Mouse (Mus musculus) kidney, postnatal 36 days (tissue): ENCODE measurements around the gene Klhdc10.
"Not testable (repeated sequence)": the region's sequence is repeated elsewhere in the genome, so short reads cannot be mapped to it uniquely, and the experiment has no call there.

Source experiments
- DNase-seq, 2 experiments: peaks; one replicate each; pipeline ENCODE4 v3.0.0; 2021 to 2022; ENCODE audit warnings: mixed read lengths in 2 of 2

Klhdc10 gene

GRCm38 (mm10) chr6:30401308-30402015 lies at the start of gene Klhdc10:
Gene Klhdc10, plus strand, starts transcription at chr6:30401868.
- DNase-seq: peak; percentile 98 to 100

- no peak for DNase-seq
Measured at GRCm38 (mm10) chr6:30352762-30353161, 48.9 kb upstream of the Klhdc10 start.

- DNase-seq: no peak
Measured at GRCm38 (mm10) chr6:30353661-30354060, 48.0 kb upstream of the Klhdc10 start.

GRCm38 (mm10) chr6:30354760-30355159 lies 46.9 kb upstream of the Klhdc10 start:
- DNase-seq: no peak

- DNase-seq: no peak
Measured at GRCm38 (mm10) chr6:30355701-30356100, 46.0 kb upstream of the Klhdc10 start.

- DNase-seq: no peak
Measured at GRCm38 (mm10) chr6:30356161-30356560, 45.5 kb upstream of the Klhdc10 start.

- no peak for DNase-seq
Measured at GRCm38 (mm10) chr6:30356680-30357079, 45.0 kb upstream of the Klhdc10 start.

- DNase-seq: peak; percentile 75 to 89
Measured at GRCm38 (mm10) chr6:30357561-30358177, 44.0 kb upstream of the Klhdc10 start.

GRCm38 (mm10) chr6:30359762-30360509 lies 41.7 kb upstream of the Klhdc10 start:
- no peak for DNase-seq

GRCm38 (mm10) chr6:30363808-30364207 lies 37.9 kb upstream of the Klhdc10 start:
- no peak for DNase-seq

GRCm38 (mm10) chr6:30369291-30369690 lies 32.4 kb upstream of the Klhdc10 start:
- DNase-seq: no peak

GRCm38 (mm10) chr6:30372627-30373369 lies 28.9 kb upstream of the Klhdc10 start:
- peak in 1 of 2 experiments; percentile 35 for DNase-seq

GRCm38 (mm10) chr6:30374731-30375510 lies 26.7 kb upstream of the Klhdc10 start:
- peak; percentile 86 for DNase-seq

GRCm38 (mm10) chr6:30375791-30376190 lies 25.9 kb upstream of the Klhdc10 start:
- DNase-seq: peak; percentile 52 to 77

- peak in 1 of 2 experiments; percentile 41 for DNase-seq
Measured at GRCm38 (mm10) chr6:30381116-30381515, 20.6 kb upstream of the Klhdc10 start.

GRCm38 (mm10) chr6:30390271-30390670 lies 11.4 kb upstream of the Klhdc10 start:
- not testable (repeated sequence) for DNase-seq

- DNase-seq: peak; percentile 84 to 86
Measured at GRCm38 (mm10) chr6:30390714-30391697, 10.7 kb upstream of the Klhdc10 start, which contains the start of gene Zc3hc1. Gene Zc3hc1, minus strand, starts transcription at chr6:30391028.

- DNase-seq: no peak
Measured at GRCm38 (mm10) chr6:30391996-30392395, 9.7 kb upstream of the Klhdc10 start.

- DNase-seq: no peak
Measured at GRCm38 (mm10) chr6:30400146-30400545, 1.5 kb upstream of the Klhdc10 start.

GRCm38 (mm10) chr6:30400716-30401115 lies 952 bp upstream of the Klhdc10 start:
- no peak for DNase-seq

- peak in 1 of 2 experiments; percentile 28 for DNase-seq
Measured at GRCm38 (mm10) chr6:30402091-30402491, 423 bp downstream of the Klhdc10 start.
